Mouse (Mus musculus) liver, postnatal 0 days (tissue): Measurements from ENCODE around the gene Hspa5.

Experiments
- CTCF ChIP-seq: sonication (generic); IDR thresholded peaks from 2 replicates; pipeline ENCODE4 v1.5.1; 2016; ENCODE audit warnings: antibody characterized with exemption, low read depth
- EP300 ChIP-seq: IDR thresholded peaks from 2 replicates; pipeline ENCODE4 v1.6.1; 2016; ENCODE audit warnings: antibody characterized with exemption, low read depth, mild to moderate bottlenecking

DNA sequence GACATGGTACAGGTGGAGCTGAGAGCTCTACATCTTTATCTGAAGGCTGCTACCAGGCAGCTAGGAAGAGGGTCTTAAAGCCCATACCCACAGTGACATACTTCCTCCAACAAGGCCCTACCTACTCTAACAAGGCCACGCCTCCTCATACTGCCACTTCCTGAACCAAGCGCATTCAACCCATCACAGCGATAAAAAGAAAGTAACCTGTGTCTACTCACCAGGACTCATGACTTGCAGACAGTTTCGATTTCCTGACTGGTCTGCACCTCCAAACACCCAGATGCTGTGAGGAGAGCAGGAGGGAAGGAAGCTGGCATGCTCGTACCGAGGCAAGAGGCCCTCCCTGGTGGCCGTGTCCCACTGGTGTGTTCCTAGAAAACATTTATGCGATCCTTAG, 18.5 kb downstream of the Hspa5 start:
- no peak for TF ChIP-seq CTCF
- no peak for TF ChIP-seq EP300
